Comparison of ENCODE assay signal across 20 mouse cellular contexts in genomic region chr5:103464771-103465170, GRCm38 (mm10). TPM values are rescaled to one million over a fixed set of nuclear protein-coding genes. Genes with fewer than 3 reads are reported as not detected.
DNase-seq lines count a peak whose midpoint lies in the region; ATAC-seq and TF ChIP-seq lines count a peak whose summit lies in the region.
"Had no signal": no experiment of that assay in that cellular context is flagged by ENCODE, and none has a peak within 500 bp of the region (broad histone marks: within the 10 kb centered on the region; RNA-seq: fewer than 3 reads in every experiment).

No protein-coding gene starts in this region.

- H3K27me3 ChIP-seq in heart, embryonic 11.5 days (ENCODE audit: control insufficient read depth, insufficient read depth, low read length), result no peaks in the 10 kb centered on the region
- no peaks in the 10 kb centered on the region for H3K27me3 ChIP-seq in kidney, embryonic 14.5 days (ENCODE audit: control insufficient read depth, insufficient read depth, low read length)
- no peaks in the 10 kb centered on the region for H3K27me3 ChIP-seq in Patski
- H3K27me3 ChIP-seq in hindbrain, embryonic 13.5 days, result no peaks in the 10 kb centered on the region
- H3K27me3 ChIP-seq: forebrain, embryonic 13.5 days; heart, embryonic 13.5 days had no signal

- H3K4me1 ChIP-seq in heart, embryonic 11.5 days (ENCODE audit: control insufficient read depth, insufficient read depth, low read length), result no peaks in the 10 kb centered on the region
- H3K4me1 ChIP-seq in kidney, embryonic 14.5 days (ENCODE audit: control insufficient read depth, insufficient read depth, low read length), result no peaks in the 10 kb centered on the region; the same call in 1 of the 2 replicates
- peaks cover 10% of the 10 kb centered on the region; the same call in 1 of the 2 replicates for H3K4me1 ChIP-seq in hindbrain, embryonic 13.5 days (replicated peaks)

- WGBS in heart, embryonic 11.5 days (ENCODE audit: insufficient replicate concordance), result 77% methylated on average over 10 of the region's 10 CpGs
- WGBS in kidney, embryonic 14.5 days, result 74% methylated on average over 10 of the region's 10 CpGs
- 32% methylated on average over 10 of the region's 10 CpGs for WGBS in large intestine, adult 2 months
- 77% methylated on average over 10 of the region's 10 CpGs for WGBS in hindbrain, embryonic 13.5 days

- H3K27ac ChIP-seq in heart, embryonic 11.5 days (ENCODE audit: low read depth, low read length), result no peak overlapping the region
- no peak overlapping the region for H3K27ac ChIP-seq in kidney, embryonic 14.5 days (ENCODE audit: low read depth, low read length)
- no peak overlapping the region for H3K27ac ChIP-seq in hindbrain, embryonic 13.5 days
- H3K27ac ChIP-seq: embryonic facial prominence, embryonic 13.5 days; forebrain, embryonic 13.5 days; heart, embryonic 13.5 days had no signal

- H3K9me3 ChIP-seq in heart, embryonic 11.5 days (replicated peaks; ENCODE audit: control insufficient read depth, low read length), result no peaks in the 10 kb centered on the region
- no peaks in the 10 kb centered on the region for H3K9me3 ChIP-seq in kidney, embryonic 14.5 days (ENCODE audit: control insufficient read depth, low read length)
- H3K9me3 ChIP-seq in hindbrain, embryonic 13.5 days, result no peaks in the 10 kb centered on the region
- H3K9me3 ChIP-seq: embryonic facial prominence, embryonic 13.5 days; forebrain, embryonic 13.5 days; heart, embryonic 13.5 days had no signal

- no peak overlapping the region for H3K4me3 ChIP-seq in heart, embryonic 11.5 days (ENCODE audit: low read depth, low read length)
- no peak overlapping the region for H3K4me3 ChIP-seq in kidney, embryonic 14.5 days (ENCODE audit: low read length)
- H3K4me3 ChIP-seq in hindbrain, embryonic 13.5 days, result no peak overlapping the region
- H3K4me3 ChIP-seq: embryonic facial prominence, embryonic 13.5 days; forebrain, embryonic 13.5 days; heart, embryonic 13.5 days had no signal

- in situ Hi-C loops in Patski (cut with MboI; ENCODE audit: low pct_unique_long_range_greater_than_20kb), result no loop called here

- ATAC-seq in heart, embryonic 11.5 days (replicated peaks; ENCODE audit: insufficient number of reproducible peaks, low FRiP score, low TSS enrichment), result no peak
- no peak for ATAC-seq in kidney, embryonic 14.5 days (ENCODE audit: low FRiP score, low TSS enrichment)
- ATAC-seq in Patski, result peak; percentile 45
- ATAC-seq in hindbrain, embryonic 13.5 days (ENCODE audit: low FRiP score), result no peak
- ATAC-seq: CD4-positive, CD25-positive, alpha-beta regulatory T cell, adult 4 months; forebrain, embryonic 13.5 days; forebrain, postnatal 0 days had no signal

- no peak overlapping the region for H3K4me2 ChIP-seq in heart, embryonic 11.5 days
- H3K4me2 ChIP-seq in kidney, embryonic 14.5 days (replicated peaks; ENCODE audit: low read depth, low read length), result no peak overlapping the region
- H3K4me2 ChIP-seq in hindbrain, embryonic 13.5 days, result no peak overlapping the region
- H3K4me2 ChIP-seq: embryonic facial prominence, embryonic 13.5 days; forebrain, embryonic 13.5 days; heart, embryonic 13.5 days had no signal

- H3K9ac ChIP-seq in heart, embryonic 11.5 days (ENCODE audit: low read depth, low read length), result no peak overlapping the region
- H3K9ac ChIP-seq in kidney, embryonic 14.5 days (ENCODE audit: low read depth, low read length), result no peak overlapping the region
- no peak overlapping the region for H3K9ac ChIP-seq in hindbrain, embryonic 13.5 days
- H3K9ac ChIP-seq: embryonic facial prominence, embryonic 13.5 days; forebrain, embryonic 13.5 days; forebrain, postnatal 0 days; heart, embryonic 13.5 days had no signal

- CTCF ChIA-PET in Patski (lab: Charles Lee), result interaction anchor here (0.9 to 1.5 kb wide), 5 partner anchors 9 to 109 kb away, joined by 3 to 6 read pairs (median 3); no protein-coding TSS in a partner anchor

- H3K36me3 ChIP-seq in heart, embryonic 11.5 days (ENCODE audit: control insufficient read depth, insufficient read depth, low read length), result no peaks in the 10 kb centered on the region
- H3K36me3 ChIP-seq in kidney, embryonic 14.5 days (ENCODE audit: control insufficient read depth, insufficient read depth, low read length), result no peaks in the 10 kb centered on the region; the same call in 1 of the 2 replicates
- no peaks in the 10 kb centered on the region for H3K36me3 ChIP-seq in hindbrain, embryonic 13.5 days
- H3K36me3 ChIP-seq: embryonic facial prominence, embryonic 13.5 days; G1E; heart, embryonic 13.5 days had no signal

- no peak for TF ChIP-seq CTCF in Patski (IDR thresholded peaks at IDR 0.05)

- POLR2A ChIA-PET in Patski (lab: Charles Lee), result interaction anchor here (0.7 kb wide), 1 partner anchor 930 kb away, joined by 3 read pairs; no protein-coding TSS in a partner anchor

- peak; percentile 29 for DNase-seq in heart, adult 11 months
- peak; percentile 44 for DNase-seq in kidney, adult 9 months
- DNase-seq in Patski (ENCODE audit: low read depth, low spot score), result peak; percentile 61
- peak; percentile 13 for DNase-seq in large intestine, adult 2 months (ENCODE audit: low read depth, low spot score)
- DNase-seq: adrenal gland, postnatal 10 days; B cell, adult 2 months; cerebellum, adult 11-12 months; cerebellum, adult 9-10 months; cerebellum, postnatal 25 days; forebrain, postnatal 0 days; gastrocnemius, postnatal 14 days; heart, postnatal 36 days had no signal

RNA-seq across cellular contexts. Expression of gene Ptpn13, which starts 39.8 kb away (rescaled TPM):
- polyA plus RNA-seq in heart, embryonic 11.5 days (2014; fragmentation: Nextera tagmentation; extraction: Ambion mirVana), result 10.8 and 12.3 TPM in 2 replicates
- polyA plus RNA-seq in kidney, embryonic 14.5 days (2014; fragmentation: Nextera tagmentation; extraction: Ambion mirVana), result 21.9 and 42.5 TPM in 2 replicates
- 215 TPM for polyA plus RNA-seq in Patski (2021)
- 1.4 and 2.0 TPM in 2 replicates for polyA plus RNA-seq in large intestine, adult 2 months (2012; rRNA removed)
- 6.4 and 7.5 TPM in 2 replicates for polyA plus RNA-seq in hindbrain, embryonic 13.5 days (2015; fragmentation: Nextera tagmentation; extraction: Ambion mirVana)
- polyA plus RNA-seq: G1E had no signal
